Mouse (Mus musculus): Measurements from ENCODE around the gene Khk. TPM values are rescaled to one million over a fixed set of nuclear protein-coding genes. Genes with fewer than 3 reads are reported as not detected.

Gene Khk
- total and polyA plus RNA-seq, 2 experiments from 2014 or later: 11.8 to 16.2 TPM

GRCm38 (mm10) chr5:30889088-30889754, 32.0 kb upstream of the Khk start:
- Histone ChIP-seq H3K4me3 (ENCODE audit: low read depth, low read length) (peak overlapping the region; percentile 76), H3K9ac (replicated peaks; ENCODE audit: low read depth, low read length) (peak overlapping the region; percentile 67), H3K36me3 (replicated peaks; ENCODE audit: control insufficient read depth, insufficient read depth, low read length) (peaks cover 36% of the 10 kb centered on the region), H3K27ac (ENCODE audit: low read depth) (peak overlapping the region; percentile 92), H3K27me3 (ENCODE audit: control insufficient read depth, insufficient read depth, low read length) (no peaks in the 10 kb centered on the region), H3K4me1 (ENCODE audit: control insufficient read depth, insufficient read depth) (peaks cover 16% of the 10 kb centered on the region; the same call in 1 of the 2 replicates), H3K9me3 (replicated peaks; ENCODE audit: control insufficient read depth, low read length) (no peaks in the 10 kb centered on the region), H3K4me2 (ENCODE audit: low read depth, low read length) (peak overlapping the region; percentile 97)
- WGBS: under 1% methylated on average over 40 of the region's 42 CpGs
- TF ChIP-seq CTCF (IDR thresholded peaks at IDR 0.05; ENCODE audit: low read depth) (no peak), EP300 (IDR thresholded peaks at IDR 0.05; ENCODE audit: low read depth) (no peak)
- DNase-seq (ENCODE audit: low spot score): peak; percentile 56
- ATAC-seq (ENCODE audit: insufficient read depth, low read depth): peak; percentile 15

- peaks cover 48% of the 10 kb centered on the region for H3K36me3 ChIP-seq (replicated peaks; ENCODE audit: control insufficient read depth, insufficient read depth, low read length)
- H3K4me2 ChIP-seq (ENCODE audit: low read depth, low read length): no peak overlapping the region
- no peak overlapping the region for H3K9ac ChIP-seq (replicated peaks; ENCODE audit: low read depth, low read length)
- no peak overlapping the region for H3K27ac ChIP-seq (ENCODE audit: low read depth)
- H3K4me3 ChIP-seq (ENCODE audit: low read depth, low read length): no peak overlapping the region
- DNase-seq (ENCODE audit: low spot score) (no peak), ATAC-seq (ENCODE audit: insufficient read depth, low read depth) (no peak)
- TF ChIP-seq CTCF (IDR thresholded peaks at IDR 0.05; ENCODE audit: low read depth): no peak
- TF ChIP-seq EP300 (IDR thresholded peaks at IDR 0.05; ENCODE audit: low read depth): no peak
- 81% methylated on average over 7 of the region's 7 CpGs for WGBS
- no peaks in the 10 kb centered on the region for H3K27me3 ChIP-seq (ENCODE audit: control insufficient read depth, insufficient read depth, low read length)
- H3K9me3 ChIP-seq (replicated peaks; ENCODE audit: control insufficient read depth, low read length): no peaks in the 10 kb centered on the region
- peaks cover 16% of the 10 kb centered on the region; the same call in 1 of the 2 replicates for H3K4me1 ChIP-seq (ENCODE audit: control insufficient read depth, insufficient read depth)
These were observed 30.9 kb upstream of the Khk start for GRCm38 (mm10) chr5:30890375-30890774.

- Histone ChIP-seq H3K36me3 (replicated peaks; ENCODE audit: control insufficient read depth, insufficient read depth, low read length) (peaks cover 42% of the 10 kb centered on the region), H3K4me2 (ENCODE audit: low read depth, low read length) (no peak overlapping the region), H3K27me3 (ENCODE audit: control insufficient read depth, insufficient read depth, low read length) (no peaks in the 10 kb centered on the region), H3K27ac (ENCODE audit: low read depth) (no peak overlapping the region), H3K9ac (replicated peaks; ENCODE audit: low read depth, low read length) (no peak overlapping the region), H3K4me1 (ENCODE audit: control insufficient read depth, insufficient read depth) (peaks cover 5% of the 10 kb centered on the region; the same call in 1 of the 2 replicates), H3K4me3 (ENCODE audit: low read depth, low read length) (no peak overlapping the region), H3K9me3 (replicated peaks; ENCODE audit: control insufficient read depth, low read length) (no peaks in the 10 kb centered on the region)
- WGBS: 92% methylated on average over 5 of the region's 5 CpGs
- TF ChIP-seq CTCF (IDR thresholded peaks at IDR 0.05; ENCODE audit: low read depth) (no peak), EP300 (IDR thresholded peaks at IDR 0.05; ENCODE audit: low read depth) (no peak)
- DNase-seq (ENCODE audit: low spot score) (no peak), ATAC-seq (ENCODE audit: insufficient read depth, low read depth) (no peak)
These were observed 19.4 kb upstream of the Khk start for GRCm38 (mm10) chr5:30901860-30902259.

- TF ChIP-seq EP300 (IDR thresholded peaks at IDR 0.05; ENCODE audit: low read depth): peak; percentile 71; the same call in 1 of the 2 replicates
- TF ChIP-seq CTCF (IDR thresholded peaks at IDR 0.05; ENCODE audit: low read depth): no peak
- Histone ChIP-seq H3K4me2 (ENCODE audit: low read depth, low read length) (peak within 1 kb of the TSS; percentile 95), H3K4me1 (ENCODE audit: control insufficient read depth, insufficient read depth) (peaks cover 30% of the 10 kb centered on the region), H3K9me3 (replicated peaks; ENCODE audit: control insufficient read depth, low read length) (no peaks in the 10 kb centered on the region), H3K27ac (ENCODE audit: low read depth) (peak within 1 kb of the TSS; percentile 92), H3K36me3 (replicated peaks; ENCODE audit: control insufficient read depth, insufficient read depth, low read length) (peaks cover 24% of the 10 kb centered on the region), H3K27me3 (ENCODE audit: control insufficient read depth, insufficient read depth, low read length) (no peaks in the 10 kb centered on the region), H3K4me3 (ENCODE audit: low read depth, low read length) (peak within 1 kb of the TSS; percentile 88), H3K9ac (replicated peaks; ENCODE audit: low read depth, low read length) (peak within 1 kb of the TSS; percentile 76)
- under 1% methylated on average over 58 of the region's 58 CpGs for WGBS
- peak; percentile 93 for ATAC-seq (ENCODE audit: insufficient read depth, low read depth)
- DNase-seq (ENCODE audit: low spot score): peak; percentile 96
These were observed 13.7 kb upstream of the Khk start, which contains the start of gene Ost4 for GRCm38 (mm10) chr5:30907413-30908059. TSS of gene Ost4 (minus strand) at chr5:30907788.

- H3K9me3 ChIP-seq (replicated peaks; ENCODE audit: control insufficient read depth, low read length): no peaks in the 10 kb centered on the region
- WGBS: 24% methylated on average over 13 of the region's 13 CpGs
- H3K4me2 ChIP-seq (ENCODE audit: low read depth, low read length): peak overlapping the region; percentile 95
- TF ChIP-seq CTCF (IDR thresholded peaks at IDR 0.05; ENCODE audit: low read depth) (no peak), EP300 (IDR thresholded peaks at IDR 0.05; ENCODE audit: low read depth) (peak; percentile 22; the same call in 1 of the 2 replicates)
- H3K27ac ChIP-seq (ENCODE audit: low read depth): peak overlapping the region; percentile 92
- peak overlapping the region; percentile 76 for H3K9ac ChIP-seq (replicated peaks; ENCODE audit: low read depth, low read length)
- ATAC-seq (ENCODE audit: insufficient read depth, low read depth): peak; percentile 45
- peak overlapping the region; percentile 88 for H3K4me3 ChIP-seq (ENCODE audit: low read depth, low read length)
- H3K36me3 ChIP-seq (replicated peaks; ENCODE audit: control insufficient read depth, insufficient read depth, low read length): peaks cover 16% of the 10 kb centered on the region
- DNase-seq (ENCODE audit: low spot score): peak; percentile 65
- no peaks in the 10 kb centered on the region for H3K27me3 ChIP-seq (ENCODE audit: control insufficient read depth, insufficient read depth, low read length)
- H3K4me1 ChIP-seq (ENCODE audit: control insufficient read depth, insufficient read depth): peaks cover 36% of the 10 kb centered on the region
These were observed 12.6 kb upstream of the Khk start for GRCm38 (mm10) chr5:30908426-30909299.

Data from heart, postnatal 0 days (tissue).